Mouse (Mus musculus): ENCODE measurements around the gene Slc9a9. TPM values are rescaled to one million over a fixed set of nuclear protein-coding genes. Genes with fewer than 3 reads are reported as not detected.

Slc9a9 gene
- polyA plus RNA-seq, 1 experiment: 4.4 TPM

GRCm38 (mm10) chr9:94838479-94839031, 168.8 kb downstream of the Slc9a9 start:
- Histone ChIP-seq H3K79me3 (ENCODE audit: low read depth) (no peaks in the 10 kb centered on the region), H3K27me3 (ENCODE audit: control insufficient read depth, insufficient read depth, insufficient read length) (no peaks in the 10 kb centered on the region), H3K79me2 (ENCODE audit: control insufficient read depth, insufficient read depth) (no peaks in the 10 kb centered on the region), H3ac (ENCODE audit: control insufficient read depth, insufficient read length, low read depth) (no peak overlapping the region), H3K4me3 (ENCODE audit: insufficient read depth, poor library complexity, severe bottlenecking) (no peak overlapping the region), H3K36me3 (ENCODE audit: control insufficient read depth, insufficient read depth) (no peaks in the 10 kb centered on the region)
- TF ChIP-seq MYOG (IDR thresholded peaks at IDR 0.05; ENCODE audit: control insufficient read depth, extremely low read depth, insufficient read length) (no peak), MYOD1 (IDR thresholded peaks at IDR 0.05; ENCODE audit: control insufficient read depth, insufficient read length, low read depth) (no peak), CEBPB (IDR thresholded peaks at IDR 0.05; ENCODE audit: low read depth) (no peak), USF1 (IDR thresholded peaks at IDR 0.05; ENCODE audit: low read depth) (no peak), FOSL1 (IDR thresholded peaks at IDR 0.05; ENCODE audit: insufficient read depth, low read length, poor library complexity, severe bottlenecking) (no peak)

DNA sequence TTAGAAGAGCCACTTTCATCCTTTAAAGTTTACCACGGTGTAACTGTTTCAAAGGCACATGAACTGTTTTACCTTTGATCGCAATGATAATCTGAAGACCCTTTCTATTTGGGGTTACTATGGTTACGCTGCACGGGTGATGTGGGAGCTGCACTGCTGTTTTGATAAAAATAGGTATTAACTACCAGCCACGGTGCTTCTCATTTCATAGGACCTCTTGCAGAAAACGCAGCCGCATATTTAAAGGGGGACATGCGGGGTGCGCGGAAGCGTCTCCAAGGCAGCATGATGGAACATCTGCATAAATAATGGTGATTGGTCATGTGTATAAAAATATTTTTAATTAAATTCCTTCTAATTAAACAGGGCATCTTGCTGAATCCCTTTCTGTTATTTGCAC, 169.5 kb downstream of the Slc9a9 start:
- Histone ChIP-seq H3K4me3 (ENCODE audit: insufficient read depth, poor library complexity, severe bottlenecking) (no peak overlapping the region), H3K36me3 (ENCODE audit: control insufficient read depth, insufficient read depth) (no peaks in the 10 kb centered on the region), H3ac (ENCODE audit: control insufficient read depth, insufficient read length, low read depth) (no peak overlapping the region), H3K79me2 (ENCODE audit: control insufficient read depth, insufficient read depth) (no peaks in the 10 kb centered on the region), H3K79me3 (ENCODE audit: low read depth) (no peaks in the 10 kb centered on the region), H3K27me3 (ENCODE audit: control insufficient read depth, insufficient read depth, insufficient read length) (no peaks in the 10 kb centered on the region)
- TF ChIP-seq CEBPB (IDR thresholded peaks at IDR 0.05; ENCODE audit: low read depth) (no peak), CTCF (IDR thresholded peaks at IDR 0.05; ENCODE audit: control insufficient read depth, insufficient read depth, insufficient read length) (no peak), MYOG (IDR thresholded peaks at IDR 0.05; ENCODE audit: control insufficient read depth, extremely low read depth, insufficient read length) (no peak), FOSL1 (IDR thresholded peaks at IDR 0.05; ENCODE audit: insufficient read depth, low read length, poor library complexity, severe bottlenecking) (no peak), MYOD1 (IDR thresholded peaks at IDR 0.05; ENCODE audit: control insufficient read depth, insufficient read length, low read depth) (no peak), MAX (IDR thresholded peaks at IDR 0.05) (no peak), USF1 (IDR thresholded peaks at IDR 0.05; ENCODE audit: low read depth) (no peak)

DNA sequence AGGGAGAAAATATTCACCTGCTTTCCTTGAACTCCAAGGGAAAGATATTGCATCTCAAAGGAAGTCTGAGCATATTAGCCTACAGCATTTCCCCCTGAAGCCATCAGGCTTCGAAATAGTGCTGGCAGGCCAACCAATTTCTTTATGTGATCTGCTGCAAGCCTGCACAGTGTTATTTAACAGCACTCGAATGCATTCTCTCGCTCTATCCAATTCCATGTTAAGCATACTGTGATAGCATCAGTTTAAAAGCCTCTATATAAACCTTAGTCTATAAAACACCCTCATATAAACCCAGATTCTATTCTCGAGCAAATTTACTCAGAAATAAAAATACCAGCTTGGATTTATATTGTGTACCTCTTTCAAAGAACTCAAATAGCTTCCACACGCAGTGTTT, 170.7 kb downstream of the Slc9a9 start:
- TF ChIP-seq MYOD1 (IDR thresholded peaks at IDR 0.05; ENCODE audit: control insufficient read depth, insufficient read length, low read depth) (no peak), USF1 (IDR thresholded peaks at IDR 0.05; ENCODE audit: low read depth) (no peak), CEBPB (IDR thresholded peaks at IDR 0.05; ENCODE audit: low read depth) (no peak), FOSL1 (IDR thresholded peaks at IDR 0.05; ENCODE audit: insufficient read depth, low read length, poor library complexity, severe bottlenecking) (no peak), MAX (IDR thresholded peaks at IDR 0.05) (no peak), CTCF (IDR thresholded peaks at IDR 0.05; ENCODE audit: control insufficient read depth, insufficient read depth, insufficient read length) (no peak), MYOG (IDR thresholded peaks at IDR 0.05; ENCODE audit: control insufficient read depth, extremely low read depth, insufficient read length) (no peak)
- Histone ChIP-seq H3K79me2 (ENCODE audit: control insufficient read depth, insufficient read depth) (no peaks in the 10 kb centered on the region), H3K4me3 (ENCODE audit: insufficient read depth, poor library complexity, severe bottlenecking) (no peak overlapping the region), H3K36me3 (ENCODE audit: control insufficient read depth, insufficient read depth) (no peaks in the 10 kb centered on the region), H3ac (ENCODE audit: control insufficient read depth, insufficient read length, low read depth) (no peak overlapping the region), H3K27me3 (ENCODE audit: control insufficient read depth, insufficient read depth, insufficient read length) (no peaks in the 10 kb centered on the region), H3K79me3 (ENCODE audit: low read depth) (no peaks in the 10 kb centered on the region)

DNA sequence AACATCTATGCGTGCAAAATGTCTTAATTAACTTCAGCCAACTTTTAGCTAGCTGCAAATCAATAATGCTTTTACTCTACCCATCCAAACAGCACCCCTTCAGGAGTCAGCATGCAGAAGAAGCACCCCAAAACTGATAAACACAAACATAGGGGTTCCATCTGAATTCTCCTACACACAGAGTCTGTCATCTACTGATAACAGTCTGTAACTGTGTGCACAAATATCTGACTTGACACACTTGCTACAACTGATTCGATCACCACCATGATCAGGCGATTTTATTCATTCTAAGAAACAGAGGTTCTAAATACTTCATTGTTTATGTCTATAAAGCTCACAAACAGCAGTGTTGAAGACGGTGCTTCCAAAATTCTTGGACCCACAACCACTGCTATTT, 171.3 kb downstream of the Slc9a9 start:
- H3K79me3 ChIP-seq (ENCODE audit: low read depth): no peaks in the 10 kb centered on the region
- H3K27me3 ChIP-seq (ENCODE audit: control insufficient read depth, insufficient read depth, insufficient read length): no peaks in the 10 kb centered on the region
- no peak overlapping the region for H3ac ChIP-seq (ENCODE audit: control insufficient read depth, insufficient read length, low read depth)
- no peaks in the 10 kb centered on the region for H3K36me3 ChIP-seq (ENCODE audit: control insufficient read depth, insufficient read depth)
- H3K4me3 ChIP-seq (ENCODE audit: insufficient read depth, poor library complexity, severe bottlenecking): no peak overlapping the region
- no peaks in the 10 kb centered on the region for H3K79me2 ChIP-seq (ENCODE audit: control insufficient read depth, insufficient read depth)
- TF ChIP-seq MAX (IDR thresholded peaks at IDR 0.05) (no peak), CEBPB (IDR thresholded peaks at IDR 0.05; ENCODE audit: low read depth) (no peak), USF1 (IDR thresholded peaks at IDR 0.05; ENCODE audit: low read depth) (no peak), MYOD1 (IDR thresholded peaks at IDR 0.05; ENCODE audit: control insufficient read depth, insufficient read length, low read depth) (no peak), MYOG (IDR thresholded peaks at IDR 0.05; ENCODE audit: control insufficient read depth, extremely low read depth, insufficient read length) (no peak), FOSL1 (IDR thresholded peaks at IDR 0.05; ENCODE audit: insufficient read depth, low read length, poor library complexity, severe bottlenecking) (no peak), CTCF (IDR thresholded peaks at IDR 0.05; ENCODE audit: control insufficient read depth, insufficient read depth, insufficient read length) (no peak)

GRCm38 (mm10) chr9:94844176-94844575, 174.5 kb downstream of the Slc9a9 start:
- H3K79me3 ChIP-seq (ENCODE audit: low read depth): no peaks in the 10 kb centered on the region
- H3K27me3 ChIP-seq (ENCODE audit: control insufficient read depth, insufficient read depth, insufficient read length): no peaks in the 10 kb centered on the region
- H3K79me2 ChIP-seq (ENCODE audit: control insufficient read depth, insufficient read depth): no peaks in the 10 kb centered on the region
- H3ac ChIP-seq (ENCODE audit: control insufficient read depth, insufficient read length, low read depth): no peak overlapping the region
- TF ChIP-seq MYOG (IDR thresholded peaks at IDR 0.05; ENCODE audit: control insufficient read depth, extremely low read depth, insufficient read length) (no peak), USF1 (IDR thresholded peaks at IDR 0.05; ENCODE audit: low read depth) (no peak), FOSL1 (IDR thresholded peaks at IDR 0.05; ENCODE audit: insufficient read depth, low read length, poor library complexity, severe bottlenecking) (no peak), MYOD1 (IDR thresholded peaks at IDR 0.05; ENCODE audit: control insufficient read depth, insufficient read length, low read depth) (no peak), CEBPB (IDR thresholded peaks at IDR 0.05; ENCODE audit: low read depth) (no peak), MAX (IDR thresholded peaks at IDR 0.05) (no peak)
- no peaks in the 10 kb centered on the region for H3K36me3 ChIP-seq (ENCODE audit: control insufficient read depth, insufficient read depth)
- H3K4me3 ChIP-seq (ENCODE audit: insufficient read depth, poor library complexity, severe bottlenecking): no peak overlapping the region

- Histone ChIP-seq H3ac (ENCODE audit: control insufficient read depth, insufficient read length, low read depth) (no peak overlapping the region), H3K79me2 (ENCODE audit: control insufficient read depth, insufficient read depth) (no peaks in the 10 kb centered on the region), H3K4me3 (ENCODE audit: insufficient read depth, poor library complexity, severe bottlenecking) (no peak overlapping the region), H3K79me3 (ENCODE audit: low read depth) (no peaks in the 10 kb centered on the region), H3K27me3 (ENCODE audit: control insufficient read depth, insufficient read depth, insufficient read length) (no peaks in the 10 kb centered on the region), H3K36me3 (ENCODE audit: control insufficient read depth, insufficient read depth) (no peaks in the 10 kb centered on the region)
- TF ChIP-seq USF1 (IDR thresholded peaks at IDR 0.05; ENCODE audit: low read depth) (no peak), FOSL1 (IDR thresholded peaks at IDR 0.05; ENCODE audit: insufficient read depth, low read length, poor library complexity, severe bottlenecking) (no peak), MYOG (IDR thresholded peaks at IDR 0.05; ENCODE audit: control insufficient read depth, extremely low read depth, insufficient read length) (no peak), CEBPB (IDR thresholded peaks at IDR 0.05; ENCODE audit: low read depth) (no peak), MYOD1 (IDR thresholded peaks at IDR 0.05; ENCODE audit: control insufficient read depth, insufficient read length, low read depth) (no peak), MAX (IDR thresholded peaks at IDR 0.05) (no peak), CTCF (IDR thresholded peaks at IDR 0.05; ENCODE audit: control insufficient read depth, insufficient read depth, insufficient read length) (no peak)
These were observed 177.9 kb downstream of the Slc9a9 start for GRCm38 (mm10) chr9:94847624-94848023.

Measured in C2C12 (cell line).